Mouse (Mus musculus) hindbrain, embryonic 15.5 days (tissue): ENCODE data around the gene Il13. TPM values are rescaled to one million over a fixed set of nuclear protein-coding genes. Genes with fewer than 3 reads are reported as not detected.

Experiments used
- polyA plus RNA-seq: library from polyadenylated mRNA; unstranded; fragments of >200 nt; fragmentation: Nextera tagmentation; extraction: Ambion mirVana; gene quantifications from 2 replicates; pipeline ENCODE4 v1.2.1, GENCODE M21; 2015

Il13 gene
- polyA plus RNA-seq, 1 experiment from 2014 or later: not detected

Other genes with a start within 250 kb of the Il13 start
- gene Leap2, start 211.5 kb downstream of the Il13 start, polyA plus RNA-seq: 0.52 TPM in 1 of 2 replicates, not detected in the other
- 797 and 823 TPM in 2 replicates for gene Uqcrq, start 203.9 kb downstream of the Il13 start, polyA plus RNA-seq
- gene Gdf9, start 203.7 kb downstream of the Il13 start, polyA plus RNA-seq: 2.9 and 3.2 TPM in 2 replicates
- 0.07 TPM in 1 of 2 replicates, not detected in the other for gene Gm10447, start 177.6 kb downstream of the Il13 start, polyA plus RNA-seq
- gene Shroom1, start 177.5 kb downstream of the Il13 start, polyA plus RNA-seq: 3.5 TPM in 2 replicates
- gene Gm9837, start 164.2 kb downstream of the Il13 start, polyA plus RNA-seq: not detected in 2 replicates
- gene Gm9945, start 154.5 kb downstream of the Il13 start, polyA plus RNA-seq: 0.38 TPM in 1 of 2 replicates, not detected in the other
- 1.3 and 1.6 TPM in 2 replicates for gene Sowaha, start 154.4 kb downstream of the Il13 start, polyA plus RNA-seq
- gene Sept8, start 115.4 kb downstream of the Il13 start, polyA plus RNA-seq: 18.6 and 20.7 TPM in 2 replicates
- 318 and 324 TPM in 2 replicates for gene Kif3a, start 67.3 kb downstream of the Il13 start, polyA plus RNA-seq
- gene Il4, start 16.0 kb downstream of the Il13 start, polyA plus RNA-seq: 3.6 and 5.8 TPM in 2 replicates
- 12.2 and 12.3 TPM in 2 replicates for gene Rad50, start 72.6 kb upstream of the Il13 start, polyA plus RNA-seq
- not detected in 2 replicates for gene Il5, start 86.1 kb upstream of the Il13 start, polyA plus RNA-seq
- gene Irf1, start 135.3 kb upstream of the Il13 start, polyA plus RNA-seq: 3.7 and 4.8 TPM in 2 replicates
- not detected in 2 replicates for gene Gm17334, start 138.5 kb upstream of the Il13 start, polyA plus RNA-seq
- 0.35 TPM in 1 of 2 replicates, not detected in the other for gene Gm12216, start 224.6 kb upstream of the Il13 start, polyA plus RNA-seq